Mouse (Mus musculus) testis, adult 2 months (tissue): Measurements from ENCODE around the gene Cep295nl.

Experiments used
- CTCF ChIP-seq: fragments of 200-500 bp; IDR thresholded peaks from 2 replicates; pipeline ENCODE4 v1.5.1; 2012; ENCODE audit warnings: low read depth, mild to moderate bottlenecking, inconsistent platforms, low read length, moderate library complexity; ENCODE audit not compliant: control insufficient read depth, insufficient read depth, insufficient replicate concordance
- POLR2A ChIP-seq: fragments of 200-500 bp; IDR thresholded peaks from 2 replicates; pipeline ENCODE4 v1.6.1; 2012; ENCODE audit warnings: low read depth, mild to moderate bottlenecking, inconsistent platforms, low read length, moderate library complexity; ENCODE audit not compliant: control insufficient read depth

DNA sequence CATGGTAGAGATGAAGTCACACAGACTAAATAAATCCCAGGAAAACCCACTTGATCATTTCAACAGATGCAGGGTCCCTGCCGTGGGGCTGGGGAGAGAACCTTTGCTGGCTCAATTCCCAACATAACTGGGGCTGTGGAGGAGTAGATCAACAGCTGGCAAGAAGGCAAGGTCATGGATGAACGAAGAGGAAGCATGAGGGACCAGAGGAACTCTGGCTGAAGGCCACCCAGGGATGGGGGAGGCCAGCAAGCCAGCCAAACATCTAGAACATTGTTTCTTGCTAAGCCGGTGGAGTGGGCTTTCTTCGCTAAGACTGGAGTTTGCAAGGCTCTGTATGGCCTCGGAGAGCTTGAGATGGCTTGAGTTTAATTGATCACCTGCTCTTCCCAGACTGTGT is 33.6 kb upstream of the Cep295nl start:
- TF ChIP-seq CTCF (no peak), POLR2A (no peak)
